ENCODE assay signal across 7 mouse cellular contexts in the genomic region with DNA sequence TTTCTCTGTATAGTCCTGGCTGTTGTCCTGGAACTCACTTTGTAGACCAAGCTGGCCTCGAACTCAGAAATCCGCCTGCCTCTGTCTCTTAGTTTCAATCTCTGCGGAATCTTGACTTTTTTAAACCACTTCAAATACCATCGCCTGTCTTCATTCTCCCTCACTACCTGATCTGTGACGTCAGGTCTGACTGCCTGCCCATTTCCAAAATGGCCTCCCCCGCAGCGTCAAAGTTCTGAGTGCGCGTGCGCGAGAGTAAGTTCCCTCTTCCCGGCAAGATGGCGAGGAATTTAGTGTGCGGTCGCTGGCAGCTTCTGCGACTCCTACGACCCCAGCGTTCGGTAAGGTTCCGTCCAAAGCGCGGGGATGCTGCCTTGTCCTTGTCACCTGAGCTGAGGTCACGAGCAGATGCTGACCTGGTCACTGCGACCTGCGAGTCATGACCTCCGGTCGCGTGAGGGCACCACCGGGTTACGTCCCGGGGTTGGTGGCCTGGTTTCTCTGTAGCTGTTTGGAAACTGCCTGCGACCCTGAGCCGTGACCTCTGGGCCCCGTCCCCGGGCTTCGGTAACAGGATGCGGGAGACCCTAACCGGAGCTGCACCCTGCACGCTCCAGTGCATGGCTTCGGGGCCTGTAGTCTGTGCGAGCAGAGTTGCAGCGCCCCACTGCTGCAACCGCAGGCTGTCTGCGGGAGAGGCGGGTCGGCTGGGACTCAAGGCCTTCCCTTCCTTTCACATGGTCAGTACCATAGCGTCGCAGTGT. TPM values are rescaled to one million over a fixed set of nuclear protein-coding genes. Genes with fewer than 3 reads are reported as not detected.
DNase-seq lines count a peak whose midpoint lies in the region; ATAC-seq lines count a peak whose summit lies in the region.

A gene (plus strand): TSS at position 258 of the 764 bp plus-strand sequence.

- H3K9ac ChIP-seq in intestine, embryonic 15.5 days, result peak within 1 kb of the TSS; percentile 72

- intact Hi-C loops in gastrocnemius, postnatal 36 days (cut with DNase I), result no loop called here
- intact Hi-C loops in left cerebral cortex, postnatal 25 days (cut with DNase I), result loop anchor here (5.0 kb wide), 2 partner anchors 103 to 123 kb away; no protein-coding TSS in a partner anchor

- no peaks in the 10 kb centered on the region for H3K27me3 ChIP-seq in intestine, embryonic 15.5 days (replicated peaks)
- no peaks in the 10 kb centered on the region for H3K27me3 ChIP-seq in midbrain, embryonic 10.5 days (ENCODE audit: low read depth, poor library complexity, severe bottlenecking)

- ATAC-seq in intestine, embryonic 15.5 days, result peak; percentile 90

- peaks cover 5% of the 10 kb centered on the region for H3K36me3 ChIP-seq in intestine, embryonic 15.5 days
- peaks cover 33% of the 10 kb centered on the region for H3K36me3 ChIP-seq in midbrain, embryonic 10.5 days

- H3K4me3 ChIP-seq in intestine, embryonic 15.5 days (replicated peaks), result peak within 1 kb of the TSS; percentile 74
- H3K4me3 ChIP-seq in midbrain, embryonic 10.5 days, result peak within 1 kb of the TSS; percentile 83

- peak within 1 kb of the TSS; percentile 59 for H3K27ac ChIP-seq in intestine, embryonic 15.5 days
- H3K27ac ChIP-seq in midbrain, embryonic 10.5 days (replicated peaks), result peak within 1 kb of the TSS; percentile 94

- DNase-seq in adrenal gland, adult 18-20 months (ENCODE audit: low spot score in 2 of 2), result peak; percentile 96 to 97
- DNase-seq in embryo, embryonic 11 days, result peak; percentile 96
- peak; percentile 93 to 94 for DNase-seq in gastrocnemius, postnatal 36 days
- DNase-seq in left cerebral cortex, postnatal 25 days (ENCODE audit: low spot score in 2 of 2), result peak; percentile 93 to 97
- DNase-seq in midbrain, embryonic 10.5 days (ENCODE audit: low spot score), result peak; percentile 96
- DNase-seq in right cerebral cortex, postnatal 4 days, result peak; percentile 98

- peaks cover 5% of the 10 kb centered on the region; the same call in 1 of the 2 replicates for H3K4me1 ChIP-seq in intestine, embryonic 15.5 days (replicated peaks)
- peaks cover 10% of the 10 kb centered on the region for H3K4me1 ChIP-seq in midbrain, embryonic 10.5 days

- H3K4me2 ChIP-seq in intestine, embryonic 15.5 days (replicated peaks), result peak within 1 kb of the TSS; percentile 61

- under 1% methylated on average over 48 of the region's 48 CpGs for WGBS in intestine, embryonic 15.5 days
- under 1% methylated on average over 48 of the region's 48 CpGs for WGBS in midbrain, embryonic 10.5 days

- no peaks in the 10 kb centered on the region for H3K9me3 ChIP-seq in intestine, embryonic 15.5 days
- H3K9me3 ChIP-seq in midbrain, embryonic 10.5 days (replicated peaks), result 0 out of 2 replicates have a peak, but pooled peaks cover 4% of the 10 kb centered on the region

RNA-seq across cellular contexts. Expression of the gene that starts here (rescaled TPM):
- 10 to 100 TPM; 77.0 to 95.1 TPM for total RNA-seq in adrenal gland, adult 18-20 months (2021)
- 10 to 100 TPM; 48.3 to 54.6 TPM for total RNA-seq in gastrocnemius, postnatal 36 days (2021)
- polyA plus RNA-seq in intestine, embryonic 15.5 days (2015; fragmentation: Nextera tagmentation; extraction: Ambion mirVana), result 41.7 and 48.8 TPM in 2 replicates
- total RNA-seq in left cerebral cortex, postnatal 25 days (2021), result 10 to 100 TPM; 52.4 to 57.2 TPM
- 48.0 and 54.1 TPM in 2 replicates for polyA plus RNA-seq in midbrain, embryonic 10.5 days (2016; fragmentation: Nextera tagmentation; extraction: Ambion mirVana)

Comparison
In these comparisons a context has a peak if more than half of its experiments do, and no peak if none do; other contexts are left out.
1. Peak in every context shown above with its lines: DNase-seq, ATAC-seq, H3K4me3 ChIP-seq and H3K27ac ChIP-seq.